Mouse (Mus musculus): Measurements from ENCODE around the gene Dhrs7b.
"Not testable (repeated sequence)": the region's sequence is repeated elsewhere in the genome, so short reads cannot be mapped to it uniquely, and the experiment has no call there.

Gene Dhrs7b

GRCm38 (mm10) chr11:60841467-60842200 is 11.2 kb downstream of the Dhrs7b start:
- no peak for DNase-seq

GRCm38 (mm10) chr11:60843412-60843811 is 13.0 kb downstream of the Dhrs7b start:
- DNase-seq, result no peak

- DNase-seq, result no peak
These were observed 15.0 kb downstream of the Dhrs7b start for GRCm38 (mm10) chr11:60845415-60845814.

- no peak for DNase-seq
These were observed 26.2 kb downstream of the Dhrs7b start for GRCm38 (mm10) chr11:60856587-60856986.

GRCm38 (mm10) chr11:60861993-60862392 is 31.6 kb downstream of the Dhrs7b start:
- DNase-seq, result no peak

- DNase-seq, result peak; percentile 28
These were observed 32.8 kb downstream of the Dhrs7b start for GRCm38 (mm10) chr11:60863196-60863595.

- no peak for DNase-seq
These were observed 33.7 kb downstream of the Dhrs7b start for GRCm38 (mm10) chr11:60864166-60864565.

GRCm38 (mm10) chr11:60864916-60865315 is 34.5 kb downstream of the Dhrs7b start:
- DNase-seq, result no peak

GRCm38 (mm10) chr11:60866021-60866420 is 35.6 kb downstream of the Dhrs7b start:
- no peak for DNase-seq

- DNase-seq, result no peak
These were observed 37.0 kb downstream of the Dhrs7b start for GRCm38 (mm10) chr11:60867456-60867855.

GRCm38 (mm10) chr11:60867904-60868303 is 37.5 kb downstream of the Dhrs7b start:
- no peak for DNase-seq

GRCm38 (mm10) chr11:60869471-60869870 is 39.0 kb downstream of the Dhrs7b start:
- DNase-seq, result not testable (repeated sequence)

GRCm38 (mm10) chr11:60871409-60871808 is 41.0 kb downstream of the Dhrs7b start:
- DNase-seq, result no peak

GRCm38 (mm10) chr11:60873101-60873500 is 42.7 kb downstream of the Dhrs7b start:
- no peak for DNase-seq

- peak; percentile 46 for DNase-seq
These were observed 47.7 kb downstream of the Dhrs7b start for GRCm38 (mm10) chr11:60878056-60878612.

GRCm38 (mm10) chr11:60878675-60879294 is 48.4 kb downstream of the Dhrs7b start, which contains the start of gene Tmem11:
Tmem11 (minus strand) TSS chr11:60879272.
- DNase-seq, result peak; percentile 89

GRCm38 (mm10) chr11:60879423-60879822 is 49.0 kb downstream of the Dhrs7b start:
- DNase-seq, result peak; percentile 50

- no peak for DNase-seq
These were observed 50.1 kb downstream of the Dhrs7b start for GRCm38 (mm10) chr11:60880559-60880958.

- DNase-seq, result no peak
These were observed 52.0 kb downstream of the Dhrs7b start for GRCm38 (mm10) chr11:60882386-60882785.

GRCm38 (mm10) chr11:60886986-60887385 is 56.6 kb downstream of the Dhrs7b start:
- DNase-seq, result not testable (repeated sequence)

GRCm38 (mm10) chr11:60889861-60890260 is 59.4 kb downstream of the Dhrs7b start:
- no peak for DNase-seq

GRCm38 (mm10) chr11:60890286-60890685 is 59.9 kb downstream of the Dhrs7b start:
- no peak for DNase-seq

GRCm38 (mm10) chr11:60890744-60891143 is 60.3 kb downstream of the Dhrs7b start:
- DNase-seq, result no peak

GRCm38 (mm10) chr11:60895915-60896314 is 65.5 kb downstream of the Dhrs7b start:
- DNase-seq, result no peak

Measured in cerebellum, adult 8-10 months (tissue).